Mouse (Mus musculus): ENCODE data around the gene Sept6.
A peak's percentile ranks its signal among the peaks of the same experiment; 100 is the strongest.

DNA sequence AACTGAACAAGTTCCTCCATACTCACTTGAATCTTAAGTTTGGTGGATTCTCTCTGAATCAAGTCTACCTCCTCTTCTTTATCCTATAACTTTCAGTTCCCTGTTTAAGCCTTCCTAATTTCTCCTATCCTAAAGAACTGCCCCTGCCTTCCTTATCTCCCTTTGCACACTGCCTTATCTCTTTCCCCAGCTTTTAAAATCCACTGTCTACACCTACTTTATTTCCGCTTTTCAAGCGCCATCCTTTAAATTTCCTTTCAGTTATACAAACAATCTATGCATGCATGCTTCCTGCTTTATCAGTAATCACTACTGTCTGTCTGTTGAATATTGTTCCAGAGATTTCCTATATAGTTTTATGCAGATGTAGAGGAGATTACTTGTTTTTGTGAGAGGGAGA lies 34.9 kb downstream of the Sept6 start:
- no peak for TF ChIP-seq CTCF (IDR thresholded peaks at IDR 0.05)
- peak; percentile 86 for TF ChIP-seq EP300 (IDR thresholded peaks at IDR 0.05)
